21 mouse cellular contexts compared by ENCODE assay signal in the genomic region with DNA sequence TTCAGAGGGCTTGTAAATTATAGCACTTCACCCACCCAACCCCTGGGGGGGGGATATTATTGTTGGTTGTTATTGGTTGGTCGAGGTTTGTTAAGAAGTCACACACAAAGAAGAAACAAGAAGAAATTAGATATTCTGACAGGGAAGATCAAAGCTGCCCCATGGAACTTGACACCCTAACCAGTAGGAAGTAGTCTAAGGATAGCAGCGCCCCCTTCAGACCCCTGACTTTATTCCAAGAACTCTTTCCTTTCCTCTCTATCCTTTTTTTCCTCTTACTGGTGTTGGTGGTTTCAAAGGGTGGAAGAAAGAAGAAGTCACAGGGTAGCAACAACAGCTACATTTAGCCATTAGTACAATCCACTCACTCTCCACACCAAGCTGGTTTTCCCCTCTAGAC. TPM values are rescaled to one million over a fixed set of nuclear protein-coding genes. Genes with fewer than 3 reads are reported as not detected.
DNase-seq lines count a peak whose midpoint lies in the region; ATAC-seq lines count a peak whose summit lies in the region.
"Had no signal": no experiment of that assay in that cellular context is flagged by ENCODE, and none has a peak within 500 bp of the region (broad histone marks: within the 10 kb centered on the region; RNA-seq: fewer than 3 reads in every experiment).

No protein-coding gene starts in this region.

- H3K4me1 ChIP-seq in kidney, embryonic 15.5 days: no peaks in the 10 kb centered on the region
- H3K4me1 ChIP-seq in embryonic facial prominence, embryonic 10.5 days: no peaks in the 10 kb centered on the region
- H3K4me1 ChIP-seq: forebrain, embryonic 13.5 days; heart, embryonic 15.5 days; hindbrain, embryonic 10.5 days had no signal

- no peak overlapping the region for H3K9ac ChIP-seq in kidney, embryonic 15.5 days
- H3K9ac ChIP-seq: forebrain, embryonic 13.5 days; forebrain, postnatal 0 days; heart, embryonic 15.5 days; hindbrain, embryonic 14.5 days had no signal

- WGBS in kidney, embryonic 15.5 days: 64% methylated on average over 2 of the region's 2 CpGs
- WGBS in embryonic facial prominence, embryonic 10.5 days: 86% methylated on average over 2 of the region's 2 CpGs

- no peak overlapping the region for H3K4me2 ChIP-seq in kidney, embryonic 15.5 days
- H3K4me2 ChIP-seq: forebrain, embryonic 13.5 days; heart, embryonic 15.5 days; hindbrain, embryonic 14.5 days had no signal

- H3K36me3 ChIP-seq in kidney, embryonic 15.5 days: peaks cover 73% of the 10 kb centered on the region
- peaks cover 88% of the 10 kb centered on the region for H3K36me3 ChIP-seq in embryonic facial prominence, embryonic 10.5 days (replicated peaks)

- ATAC-seq in kidney, embryonic 15.5 days (replicated peaks; ENCODE audit: low FRiP score): no peak
- ATAC-seq: activated CD4-positive, CD25-positive, alpha-beta regulatory T cell, adult 4 months; forebrain, embryonic 13.5 days; forebrain, postnatal 0 days had no signal

- H3K27ac ChIP-seq in kidney, embryonic 15.5 days: no peak overlapping the region
- no peak overlapping the region for H3K27ac ChIP-seq in embryonic facial prominence, embryonic 10.5 days (replicated peaks)
- H3K27ac ChIP-seq: forebrain, embryonic 13.5 days; gastrocnemius, adult 2 months; heart, embryonic 15.5 days; hindbrain, embryonic 10.5 days; hindbrain, embryonic 14.5 days had no signal

- DNase-seq in kidney, adult 9 months: peak; percentile 38
- DNase-seq in kidney, postnatal 14 days: no peak
- peak; percentile 17 to 24 for DNase-seq in kidney, postnatal 4 days
- peak; percentile 19 for DNase-seq in R1 (ENCODE audit: low read depth, low spot score)
- DNase-seq in embryonic facial prominence, embryonic 10.5 days (ENCODE audit: low spot score): no peak
- DNase-seq: adrenal gland, postnatal 25 days; cerebellum, adult 18-20 months; cerebellum, adult 9-11 months; cerebellum, postnatal 36 days; forebrain, postnatal 0 days; gastrocnemius, adult 2 months; gastrocnemius, postnatal 25 days; heart, postnatal 14 days had no signal

- H3K27me3 ChIP-seq in kidney, embryonic 15.5 days: no peaks in the 10 kb centered on the region
- no peaks in the 10 kb centered on the region for H3K27me3 ChIP-seq in embryonic facial prominence, embryonic 10.5 days (replicated peaks; ENCODE audit: low read depth, poor library complexity, severe bottlenecking)
- H3K27me3 ChIP-seq: forebrain, embryonic 13.5 days; heart, embryonic 15.5 days had no signal

- no peak overlapping the region for H3K4me3 ChIP-seq in kidney, embryonic 15.5 days (replicated peaks)
- no peak overlapping the region for H3K4me3 ChIP-seq in embryonic facial prominence, embryonic 10.5 days
- H3K4me3 ChIP-seq: forebrain, embryonic 13.5 days; gastrocnemius, adult 2 months; heart, embryonic 15.5 days; hindbrain, embryonic 10.5 days had no signal

- no peaks in the 10 kb centered on the region for H3K9me3 ChIP-seq in kidney, embryonic 15.5 days (replicated peaks)
- H3K9me3 ChIP-seq in embryonic facial prominence, embryonic 10.5 days: no peaks in the 10 kb centered on the region
- H3K9me3 ChIP-seq: forebrain, embryonic 13.5 days; G1E; heart, embryonic 15.5 days; hindbrain, embryonic 10.5 days had no signal

RNA-seq across cellular contexts. Expression of a gene that starts 45.3 kb away (rescaled TPM):
- polyA plus RNA-seq in kidney, embryonic 15.5 days (2015; fragmentation: Nextera tagmentation; extraction: Ambion mirVana): 7.6 and 9.8 TPM in 2 replicates
- not detected in 2 replicates for polyA plus RNA-seq in embryonic facial prominence, embryonic 10.5 days (2016; fragmentation: Nextera tagmentation; extraction: Ambion mirVana)
- polyA plus RNA-seq: activated CD4-positive, CD25-positive, alpha-beta regulatory T cell, adult 4 months; embryonic facial prominence, embryonic 14.5 days; forebrain, embryonic 13.5 days; forebrain, postnatal 0 days; G1E; heart, embryonic 15.5 days; hindbrain, embryonic 10.5 days; hindbrain, embryonic 14.5 days had no signal

Comparison
In these comparisons a context has a peak if more than half of its experiments do, and no peak if none do; other contexts are left out.
1. DNase-seq: peak in kidney, adult 9 months (single experiment), kidney, postnatal 4 days (2 of 2) and R1 (single experiment); none in kidney, postnatal 14 days (single experiment) and embryonic facial prominence, embryonic 10.5 days (single experiment).